Mouse (Mus musculus) heart, adult 18-20 months (tissue): Measurements from ENCODE around the gene Olfr1441. TPM values are rescaled to one million over a fixed set of nuclear protein-coding genes. Genes with fewer than 3 reads are reported as not detected.
A peak's percentile ranks its signal among the peaks of the same experiment; 100 is the strongest.

Experiments used
- DNase-seq, 2 experiments: peaks; one replicate each; pipeline ENCODE4 v3.0.0; 2021 to 2022; ENCODE audit warnings: mixed read lengths in 1 of 2
- long read RNA-seq, 2 experiments: library from polyadenylated mRNA; stranded (forward); transcript quantifications; one replicate each; pipeline ENCODE4 v2.0.0; 2021
- total RNA-seq, 2 experiments: library from RNA; stranded (reverse); gene quantifications; 2 replicates each; pipeline ENCODE4 v1.2.3; 2021

Olfr1441 gene
- not detected for total RNA-seq
- long read RNA-seq, experiment 1 = 0 reads
- long read RNA-seq, experiment 2 = 0 reads

GRCm38 (mm10) chr19:12417361-12417760, at the start of gene Olfr1441:
Gene Olfr1441 (plus strand): TSS chr19:12417433.
- no peak for DNase-seq

- no peak for DNase-seq
These were observed 44.2 kb upstream of the Olfr1441 start for GRCm38 (mm10) chr19:12373004-12373403.

- DNase-seq = no peak
These were observed 42.7 kb upstream of the Olfr1441 start for GRCm38 (mm10) chr19:12374465-12375025.

GRCm38 (mm10) chr19:12386979-12387378, 30.3 kb upstream of the Olfr1441 start, which contains the start of gene Olfr1440:
Gene Olfr1440 (plus strand): TSS chr19:12387279.
- no peak for DNase-seq

DNA sequence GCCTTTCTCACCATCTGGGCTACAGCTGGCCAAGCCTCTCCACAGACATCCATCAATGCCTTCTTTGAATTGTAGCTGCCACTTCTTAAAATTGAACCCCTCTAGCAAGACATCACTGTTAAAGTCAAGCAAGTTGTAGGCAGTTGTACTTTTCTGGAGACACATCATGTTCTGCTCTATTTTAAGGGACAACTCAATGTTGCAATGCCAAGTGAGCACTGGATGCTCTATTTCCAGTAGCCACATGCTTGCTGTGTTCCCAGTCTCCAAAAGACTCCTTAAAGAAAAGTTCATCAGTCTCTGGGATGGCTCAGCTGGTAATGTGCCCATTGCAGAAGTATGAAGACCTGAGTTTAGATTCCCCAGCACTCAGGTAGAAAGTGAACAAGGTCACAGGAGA, 3.5 kb upstream of the Olfr1441 start:
- DNase-seq = no peak

DNA sequence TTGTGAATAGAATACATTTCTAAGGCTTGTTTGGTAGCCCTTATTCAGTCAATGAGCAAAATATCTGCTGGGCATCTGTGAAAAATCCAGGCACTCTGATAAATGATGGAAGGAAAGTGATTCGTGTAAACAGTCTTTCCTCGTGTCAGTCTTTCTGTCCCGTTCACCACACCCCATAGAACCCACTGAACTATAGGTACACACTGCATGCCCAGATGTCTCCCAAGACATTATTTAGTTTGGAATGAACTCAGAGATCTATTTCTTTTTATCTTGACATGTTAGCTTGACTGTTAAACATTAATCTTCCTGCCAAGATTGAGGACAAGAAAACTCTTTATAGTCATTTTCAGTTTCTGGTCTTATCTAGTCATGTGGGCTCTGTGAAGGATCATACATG, 1.1 kb downstream of the Olfr1441 start:
- no peak for DNase-seq

DNA sequence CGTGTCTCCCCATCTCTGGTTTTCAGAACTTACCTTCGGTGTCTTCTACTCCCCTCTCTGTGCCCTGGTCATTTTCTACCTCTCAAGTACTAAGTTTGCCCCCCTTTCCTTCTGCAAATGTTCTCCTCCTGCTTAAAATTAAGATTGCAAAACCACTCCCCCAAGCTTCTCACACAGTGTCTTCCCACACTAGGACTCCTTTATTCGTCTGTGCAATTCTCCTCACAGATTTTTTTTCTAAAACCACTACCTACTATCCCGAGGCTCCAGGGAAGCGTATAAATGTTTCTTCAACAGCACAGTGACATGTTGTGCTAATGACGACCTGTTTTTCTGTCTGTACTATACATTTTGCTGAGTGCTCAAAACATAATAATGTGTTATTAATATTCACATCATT, 3.3 kb downstream of the Olfr1441 start:
- no peak for DNase-seq

DNA sequence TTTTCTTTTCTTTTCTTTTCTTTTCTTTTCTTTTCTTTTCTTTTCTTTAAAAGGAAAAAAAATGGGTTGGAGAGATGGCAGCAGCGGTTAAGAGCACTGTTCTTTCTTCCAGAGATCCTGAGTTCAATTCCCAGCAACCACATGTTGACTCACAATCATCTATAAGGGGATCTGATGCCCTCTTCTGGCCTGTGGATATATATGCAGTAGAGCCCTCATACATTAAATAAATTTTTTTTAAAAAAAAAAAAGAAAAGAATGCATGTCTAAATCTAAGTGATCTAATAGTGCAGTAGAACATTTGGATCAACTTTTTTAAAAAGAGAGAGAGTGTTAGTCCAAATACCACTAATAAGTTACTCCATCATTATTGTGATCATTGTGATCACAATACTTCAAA, 4.4 kb downstream of the Olfr1441 start:
- DNase-seq = no peak

GRCm38 (mm10) chr19:12427101-12427500, 9.9 kb downstream of the Olfr1441 start:
- DNase-seq = no peak

DNA sequence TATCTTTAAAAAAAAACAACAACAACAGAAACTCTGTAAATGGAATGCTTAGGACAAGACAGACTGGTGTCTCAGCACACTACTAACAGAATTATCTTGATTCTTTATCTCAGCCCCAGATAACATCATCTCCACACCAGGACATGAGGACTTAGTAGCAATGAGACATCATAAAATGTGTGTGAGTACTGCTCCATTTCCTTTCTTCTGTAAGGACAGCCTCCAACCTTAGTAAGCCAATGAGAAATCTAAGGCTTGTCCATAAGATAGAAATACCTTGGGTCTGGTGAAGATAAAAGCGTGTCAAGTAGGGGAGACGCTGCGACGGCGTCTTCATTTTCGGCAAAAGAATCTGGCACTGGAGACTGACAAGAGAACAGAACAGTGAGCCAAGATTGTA, 10.4 kb downstream of the Olfr1441 start, which contains the start of gene Pfpl:
TSS of gene Pfpl (plus strand) at position 301 of the 400 bp plus-strand sequence.
- no peak for DNase-seq

- DNase-seq = peak; percentile 47 to 68
These were observed 15.8 kb downstream of the Olfr1441 start for GRCm38 (mm10) chr19:12433033-12433432.

- peak in 1 of 2 experiments; percentile 31 for DNase-seq
These were observed 17.8 kb downstream of the Olfr1441 start for GRCm38 (mm10) chr19:12435011-12435416.

- peak; percentile 12 to 57 for DNase-seq
These were observed 18.7 kb downstream of the Olfr1441 start for GRCm38 (mm10) chr19:12435750-12436524.

- no peak for DNase-seq
These were observed 22.3 kb downstream of the Olfr1441 start for GRCm38 (mm10) chr19:12439581-12439980.

GRCm38 (mm10) chr19:12440103-12440725, 23.0 kb downstream of the Olfr1441 start:
- DNase-seq = peak; percentile 45 to 51

GRCm38 (mm10) chr19:12442560-12442959, 25.3 kb downstream of the Olfr1441 start:
- DNase-seq = peak; percentile 19 to 40

DNA sequence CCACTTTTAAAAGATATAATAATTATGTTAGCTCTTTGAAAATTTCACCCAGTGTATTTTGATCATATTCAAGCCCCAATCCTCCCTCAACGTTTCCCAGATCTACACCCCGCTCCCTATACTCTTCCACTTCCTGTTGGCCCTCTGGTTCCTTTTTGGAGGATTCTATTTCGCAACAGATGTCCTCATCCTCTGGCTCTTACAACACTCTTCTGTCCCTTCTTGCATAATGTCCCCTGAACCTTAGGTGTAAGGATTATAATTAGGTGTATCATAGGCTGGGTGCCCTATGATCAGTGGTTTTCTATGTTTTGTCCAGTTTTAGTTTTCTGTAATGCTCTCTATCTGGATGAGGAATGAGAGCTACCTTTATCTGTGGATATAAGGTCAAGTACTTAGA, 27.8 kb downstream of the Olfr1441 start:
- peak; percentile 31 to 64 for DNase-seq

DNA sequence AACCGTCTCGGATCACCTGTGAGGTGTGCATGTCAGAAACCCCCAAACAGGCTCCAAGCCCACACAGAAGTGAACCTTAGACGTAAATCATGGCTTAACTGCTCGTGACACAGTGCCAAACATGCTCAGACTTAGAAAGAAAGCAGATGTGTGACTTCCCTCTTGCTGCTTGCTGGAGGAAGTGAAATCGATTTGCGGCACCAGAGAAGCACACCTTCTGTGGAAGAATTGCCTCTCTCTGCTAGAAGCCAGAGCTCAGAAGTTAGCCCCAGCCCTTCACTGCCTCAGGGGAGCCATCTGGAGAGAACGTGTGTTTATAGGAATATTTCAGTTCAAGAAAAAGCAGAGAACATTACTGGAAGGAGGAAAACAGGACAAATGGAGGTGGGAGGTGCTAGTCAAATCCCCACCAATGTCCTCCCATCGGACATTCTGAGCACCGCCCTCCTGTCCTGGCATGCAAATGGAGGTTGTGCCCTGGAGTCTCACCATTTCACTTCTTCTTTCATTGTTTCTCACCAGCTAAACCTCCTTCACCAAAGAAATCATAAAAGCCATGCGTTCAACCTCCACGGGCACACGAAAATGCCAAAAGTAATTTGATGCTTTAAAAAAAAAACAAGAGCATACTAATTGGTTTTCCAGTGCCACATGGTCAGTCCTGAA, 40.3 kb downstream of the Olfr1441 start:
- no peak for DNase-seq

DNA sequence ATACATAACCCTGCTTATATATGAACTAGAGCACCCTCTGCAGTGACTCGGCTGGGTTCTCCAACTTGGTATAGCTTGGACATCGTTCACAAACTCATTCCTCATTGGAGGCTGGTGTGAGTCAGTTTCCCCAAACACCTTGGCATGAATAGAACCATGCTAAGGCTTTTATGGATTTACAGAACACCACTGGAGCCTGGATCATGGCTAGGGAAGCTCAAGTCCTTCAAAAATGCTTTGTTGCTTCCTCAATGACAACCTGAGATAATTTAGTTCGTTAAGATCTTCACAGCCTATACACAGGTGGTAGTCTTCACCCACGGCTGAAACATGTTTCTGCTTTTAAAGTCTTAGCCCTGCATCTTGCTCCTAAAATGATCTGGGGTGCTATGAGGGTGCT, 42.3 kb downstream of the Olfr1441 start:
- DNase-seq = no peak

GRCm38 (mm10) chr19:12460282-12461249, 43.3 kb downstream of the Olfr1441 start, which contains the start of gene Mpeg1:
Gene Mpeg1 (plus strand): TSS chr19:12460779.
- no peak for DNase-seq
